Mouse (Mus musculus): ENCODE results near the gene Tcp10c.
"Not testable (repeated sequence)": the region's sequence is repeated elsewhere in the genome, so short reads cannot be mapped to it uniquely, and the experiment has no call there.

Tcp10c gene

GRCm38 (mm10) chr17:13381286-13381685, 26.9 kb downstream of the Tcp10c start:
- in situ Hi-C loops (cut with MboI; ENCODE audit: low sequenced_read_pairs) = not testable (repeated sequence)

- in situ Hi-C loops (cut with MboI; ENCODE audit: low sequenced_read_pairs) = not testable (repeated sequence)
Observed at GRCm38 (mm10) chr17:13391020-13391419, 36.6 kb downstream of the Tcp10c start.

GRCm38 (mm10) chr17:13399961-13400360, 45.6 kb downstream of the Tcp10c start:
- in situ Hi-C loops (cut with MboI; ENCODE audit: low sequenced_read_pairs) = not testable (repeated sequence)

- in situ Hi-C loops (cut with MboI; ENCODE audit: low sequenced_read_pairs) = not testable (repeated sequence)
Observed at GRCm38 (mm10) chr17:13402118-13402517, 47.7 kb downstream of the Tcp10c start.

GRCm38 (mm10) chr17:13403527-13404131, 49.3 kb downstream of the Tcp10c start:
- in situ Hi-C loops (cut with MboI; ENCODE audit: low sequenced_read_pairs) = not testable (repeated sequence)

- in situ Hi-C loops (cut with MboI; ENCODE audit: low sequenced_read_pairs) = not testable (repeated sequence)
Observed at GRCm38 (mm10) chr17:13406023-13406422, 51.7 kb downstream of the Tcp10c start.

- in situ Hi-C loops (cut with MboI; ENCODE audit: low sequenced_read_pairs) = not testable (repeated sequence)
Observed at GRCm38 (mm10) chr17:13406701-13407100, 52.3 kb downstream of the Tcp10c start.

GRCm38 (mm10) chr17:13407621-13408256, 53.4 kb downstream of the Tcp10c start:
- in situ Hi-C loops (cut with MboI; ENCODE audit: low sequenced_read_pairs) = not testable (repeated sequence)

GRCm38 (mm10) chr17:13408257-13408633, 53.9 kb downstream of the Tcp10c start:
- in situ Hi-C loops (cut with MboI; ENCODE audit: low sequenced_read_pairs) = not testable (repeated sequence)

GRCm38 (mm10) chr17:13421022-13421591, 66.7 kb downstream of the Tcp10c start:
- in situ Hi-C loops (cut with MboI; ENCODE audit: low sequenced_read_pairs) = not testable (repeated sequence)

- in situ Hi-C loops (cut with MboI; ENCODE audit: low sequenced_read_pairs) = not testable (repeated sequence)
Observed at GRCm38 (mm10) chr17:13422638-13423037, 68.3 kb downstream of the Tcp10c start.

GRCm38 (mm10) chr17:13423373-13424024, 69.1 kb downstream of the Tcp10c start:
- in situ Hi-C loops (cut with MboI; ENCODE audit: low sequenced_read_pairs) = not testable (repeated sequence)

GRCm38 (mm10) chr17:13424321-13424720, 69.9 kb downstream of the Tcp10c start:
- in situ Hi-C loops (cut with MboI; ENCODE audit: low sequenced_read_pairs) = not testable (repeated sequence)

- in situ Hi-C loops (cut with MboI; ENCODE audit: low sequenced_read_pairs) = not testable (repeated sequence)
Observed at GRCm38 (mm10) chr17:13425694-13426093, 71.3 kb downstream of the Tcp10c start.

GRCm38 (mm10) chr17:13426508-13426907, 72.1 kb downstream of the Tcp10c start:
- in situ Hi-C loops (cut with MboI; ENCODE audit: low sequenced_read_pairs) = not testable (repeated sequence)
